Mouse (Mus musculus): ENCODE results near the gene Fam229b. TPM values are rescaled to one million over a fixed set of nuclear protein-coding genes. Genes with fewer than 3 reads are reported as not detected.

The Fam229b gene
- polyA plus RNA-seq (2016; fragmentation: Nextera tagmentation; extraction: Ambion mirVana) = 12.6 and 18.0 TPM in 2 replicates

DNA sequence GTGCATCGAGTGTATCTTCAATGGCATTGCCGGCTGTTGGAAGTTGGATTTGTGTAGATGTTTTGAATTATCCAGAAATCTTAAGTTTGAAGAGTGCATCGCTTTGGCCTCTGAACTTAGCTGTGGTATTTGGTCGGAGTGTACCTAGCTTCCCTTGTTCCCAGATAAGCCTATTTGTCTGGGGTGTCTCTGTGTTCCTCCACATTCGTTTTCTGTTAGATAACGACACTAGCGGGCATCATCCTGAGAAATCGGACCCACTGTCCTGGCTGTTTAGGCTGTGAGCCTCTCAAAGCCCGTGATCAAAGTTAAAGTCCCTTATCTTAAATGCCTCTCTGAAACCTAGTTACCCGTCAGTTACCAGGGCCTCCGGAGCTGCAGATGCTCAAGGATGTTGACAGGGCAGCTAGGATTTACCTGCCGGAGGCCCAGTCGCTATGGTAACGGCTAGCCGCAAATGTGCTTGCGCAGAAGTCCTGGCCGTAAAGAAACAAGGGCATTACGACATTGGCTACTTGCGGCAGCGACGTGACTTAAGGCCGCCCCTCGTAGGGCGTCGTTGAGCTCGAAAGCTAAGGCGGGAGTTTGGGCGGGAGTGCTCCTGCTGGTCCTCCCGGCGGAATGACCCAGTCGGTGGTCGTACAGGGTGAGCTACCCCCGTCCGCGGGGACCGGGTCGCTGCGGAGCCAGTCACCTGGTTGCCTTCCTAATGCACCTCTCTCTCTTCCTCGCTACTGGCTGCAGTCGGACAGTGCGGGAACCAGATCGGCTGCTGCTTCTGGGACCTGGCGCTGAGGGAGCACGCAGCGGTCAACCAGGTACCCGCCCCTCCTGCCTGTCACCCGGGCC lies at the start of gene Fam229b, which contains the start of gene Tube1:
TSS of gene Fam229b (minus strand) at position 453 of the 849 bp plus-strand sequence.
TSS of gene Tube1 (plus strand) at position 515 of the 849 bp plus-strand sequence.
- H3K4me3 ChIP-seq = peak within 1 kb of the TSS; percentile 84
- peak; percentile 93 for DNase-seq (ENCODE audit: low spot score)
- peaks cover 26% of the 10 kb centered on the region for H3K36me3 ChIP-seq
- H3K27ac ChIP-seq = peak within 1 kb of the TSS; percentile 87
- H3K4me1 ChIP-seq (replicated peaks) = peaks cover 24% of the 10 kb centered on the region
- H3K27me3 ChIP-seq (ENCODE audit: insufficient read depth, poor library complexity, severe bottlenecking) = no peaks in the 10 kb centered on the region
- WGBS = 5% methylated on average over 47 of the region's 47 CpGs
- H3K9me3 ChIP-seq = no peaks in the 10 kb centered on the region

DNA sequence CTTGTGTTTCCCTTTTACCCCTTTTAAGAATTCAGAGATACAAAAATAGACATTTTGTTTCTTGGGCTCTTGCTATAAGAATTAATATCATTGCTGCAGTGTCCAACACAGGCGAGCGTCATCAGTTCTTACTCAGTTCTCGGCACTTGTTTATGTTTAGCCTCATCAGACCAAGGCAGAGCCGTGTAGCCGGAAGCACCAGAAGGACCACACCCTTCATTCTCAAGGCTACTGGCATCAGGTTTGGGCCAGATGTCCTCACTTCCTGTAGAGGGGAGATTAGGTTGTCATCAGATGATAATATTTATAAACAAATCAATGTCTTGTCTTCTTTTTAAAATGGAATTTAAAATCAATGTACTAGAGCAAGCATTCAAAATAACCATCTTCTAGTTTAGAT lies 43.3 kb upstream of the Fam229b start:
- no peak overlapping the region for H3K27ac ChIP-seq
- no peak for DNase-seq (ENCODE audit: low spot score)
- peaks cover 7% of the 10 kb centered on the region; the same call in 1 of the 2 replicates for H3K9me3 ChIP-seq
- no peaks in the 10 kb centered on the region for H3K27me3 ChIP-seq (ENCODE audit: insufficient read depth, poor library complexity, severe bottlenecking)
- peaks cover 31% of the 10 kb centered on the region for H3K4me1 ChIP-seq (replicated peaks)
- 93% methylated on average over 5 of the region's 5 CpGs for WGBS
- no peak overlapping the region for H3K4me3 ChIP-seq
- no peaks in the 10 kb centered on the region for H3K36me3 ChIP-seq

DNA sequence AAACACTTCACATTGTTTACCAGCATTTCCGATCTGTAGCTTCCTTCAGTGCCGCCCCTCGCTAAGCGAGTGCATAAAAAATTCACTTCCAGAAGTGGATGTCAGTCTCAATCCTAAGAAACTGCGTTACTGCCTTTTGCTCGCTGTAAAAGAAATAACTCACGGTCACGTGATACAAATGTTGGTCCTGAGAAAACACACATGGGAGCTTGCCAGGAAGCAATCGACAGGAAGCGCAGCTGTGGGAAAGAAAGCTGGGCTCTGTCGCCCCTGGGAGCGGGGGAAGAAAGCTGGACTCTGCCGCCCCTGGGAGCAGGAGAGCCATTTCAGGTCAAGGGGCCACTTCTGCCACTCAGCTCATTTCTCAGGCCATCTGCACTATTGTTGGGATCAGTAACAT lies 39.4 kb upstream of the Fam229b start:
- Histone ChIP-seq H3K36me3 (no peaks in the 10 kb centered on the region), H3K27me3 (ENCODE audit: insufficient read depth, poor library complexity, severe bottlenecking) (peaks cover 14% of the 10 kb centered on the region; the same call in 1 of the 2 replicates), H3K4me1 (replicated peaks) (peaks cover 46% of the 10 kb centered on the region), H3K27ac (peak overlapping the region; percentile 87), H3K9me3 (0 out of 2 replicates have a peak, but pooled peaks cover under 1% of the 10 kb centered on the region), H3K4me3 (peak overlapping the region; percentile 16; the same call in 1 of the 2 replicates)
- peak; percentile 48 for DNase-seq (ENCODE audit: low spot score)
- 47% methylated on average over 13 of the region's 13 CpGs for WGBS

GRCm38 (mm10) chr10:39172540-39172931 lies 38.8 kb upstream of the Fam229b start:
- peak overlapping the region; percentile 57 for H3K4me3 ChIP-seq
- no peaks in the 10 kb centered on the region for H3K9me3 ChIP-seq
- H3K27ac ChIP-seq = peak overlapping the region; percentile 87
- WGBS = 78% methylated on average over 6 of the region's 6 CpGs
- H3K36me3 ChIP-seq = no peaks in the 10 kb centered on the region
- H3K4me1 ChIP-seq (replicated peaks) = peaks cover 46% of the 10 kb centered on the region
- H3K27me3 ChIP-seq (ENCODE audit: insufficient read depth, poor library complexity, severe bottlenecking) = peaks cover 14% of the 10 kb centered on the region; the same call in 1 of the 2 replicates
- no peak for DNase-seq (ENCODE audit: low spot score)

- WGBS = 10% methylated on average over 26 of the region's 26 CpGs
- Histone ChIP-seq H3K4me1 (replicated peaks) (peaks cover 46% of the 10 kb centered on the region), H3K27ac (peak overlapping the region; percentile 87), H3K36me3 (no peaks in the 10 kb centered on the region), H3K27me3 (ENCODE audit: insufficient read depth, poor library complexity, severe bottlenecking) (peaks cover 14% of the 10 kb centered on the region; the same call in 1 of the 2 replicates), H3K9me3 (no peaks in the 10 kb centered on the region), H3K4me3 (peak overlapping the region; percentile 57)
- peak; percentile 89 for DNase-seq (ENCODE audit: low spot score)
These were observed 38.2 kb upstream of the Fam229b start for GRCm38 (mm10) chr10:39171603-39172539.

GRCm38 (mm10) chr10:39171134-39171533 lies 37.4 kb upstream of the Fam229b start:
- peaks cover 50% of the 10 kb centered on the region for H3K4me1 ChIP-seq (replicated peaks)
- no peaks in the 10 kb centered on the region for H3K36me3 ChIP-seq
- no peaks in the 10 kb centered on the region for H3K9me3 ChIP-seq
- H3K27me3 ChIP-seq (ENCODE audit: insufficient read depth, poor library complexity, severe bottlenecking) = peaks cover 19% of the 10 kb centered on the region; the same call in 1 of the 2 replicates
- under 1% methylated on average over 19 of the region's 19 CpGs for WGBS
- peak overlapping the region; percentile 87 for H3K27ac ChIP-seq
- DNase-seq (ENCODE audit: low spot score) = peak; percentile 91
- peak overlapping the region; percentile 57 for H3K4me3 ChIP-seq

GRCm38 (mm10) chr10:39170706-39171105 lies 37.0 kb upstream of the Fam229b start:
- peak overlapping the region; percentile 57; the same call in 1 of the 2 replicates for H3K4me3 ChIP-seq
- 11% methylated on average over 6 of the region's 6 CpGs for WGBS
- no peaks in the 10 kb centered on the region for H3K36me3 ChIP-seq
- H3K27me3 ChIP-seq (ENCODE audit: insufficient read depth, poor library complexity, severe bottlenecking) = peaks cover 19% of the 10 kb centered on the region; the same call in 1 of the 2 replicates
- no peak for DNase-seq (ENCODE audit: low spot score)
- no peak overlapping the region; the same call in 1 of the 2 replicates for H3K27ac ChIP-seq
- H3K4me1 ChIP-seq (replicated peaks) = peaks cover 53% of the 10 kb centered on the region
- H3K9me3 ChIP-seq = no peaks in the 10 kb centered on the region

DNA sequence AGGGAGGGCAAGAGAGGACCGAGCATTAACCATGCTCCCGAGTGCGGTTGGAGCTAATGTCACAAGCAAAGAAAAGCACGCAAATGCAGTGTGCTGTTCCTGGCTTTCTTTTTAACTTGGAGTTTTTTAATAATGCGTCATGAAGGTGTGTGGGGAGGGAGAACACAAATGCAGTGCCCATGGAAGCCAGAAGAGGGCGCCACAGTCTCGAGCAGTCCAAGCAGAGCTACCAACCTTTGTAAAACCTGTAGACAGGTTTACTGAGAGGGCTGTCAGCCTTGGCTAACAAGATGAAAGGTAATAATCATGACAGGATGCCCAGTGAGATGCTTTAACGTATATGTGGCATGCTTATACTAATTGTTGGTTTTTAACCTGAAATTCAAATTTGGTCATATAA lies 36.5 kb upstream of the Fam229b start:
- Histone ChIP-seq H3K9me3 (no peaks in the 10 kb centered on the region), H3K36me3 (no peaks in the 10 kb centered on the region), H3K4me3 (peak overlapping the region; percentile 27; the same call in 1 of the 2 replicates), H3K27ac (no peak overlapping the region), H3K4me1 (replicated peaks) (peaks cover 56% of the 10 kb centered on the region), H3K27me3 (ENCODE audit: insufficient read depth, poor library complexity, severe bottlenecking) (peaks cover 19% of the 10 kb centered on the region; the same call in 1 of the 2 replicates)
- DNase-seq (ENCODE audit: low spot score) = peak; percentile 74
- WGBS = 9% methylated on average over 8 of the region's 8 CpGs

GRCm38 (mm10) chr10:39169642-39170041 lies 35.9 kb upstream of the Fam229b start:
- Histone ChIP-seq H3K27me3 (ENCODE audit: insufficient read depth, poor library complexity, severe bottlenecking) (peaks cover 19% of the 10 kb centered on the region; the same call in 1 of the 2 replicates), H3K27ac (no peak overlapping the region), H3K4me1 (replicated peaks) (peaks cover 50% of the 10 kb centered on the region), H3K4me3 (0 out of 2 replicates have a peak overlapping the region, but pooled peaks have one; percentile 27), H3K9me3 (no peaks in the 10 kb centered on the region), H3K36me3 (no peaks in the 10 kb centered on the region)
- WGBS = 51% methylated on average over 9 of the region's 9 CpGs
- DNase-seq (ENCODE audit: low spot score) = no peak

DNA sequence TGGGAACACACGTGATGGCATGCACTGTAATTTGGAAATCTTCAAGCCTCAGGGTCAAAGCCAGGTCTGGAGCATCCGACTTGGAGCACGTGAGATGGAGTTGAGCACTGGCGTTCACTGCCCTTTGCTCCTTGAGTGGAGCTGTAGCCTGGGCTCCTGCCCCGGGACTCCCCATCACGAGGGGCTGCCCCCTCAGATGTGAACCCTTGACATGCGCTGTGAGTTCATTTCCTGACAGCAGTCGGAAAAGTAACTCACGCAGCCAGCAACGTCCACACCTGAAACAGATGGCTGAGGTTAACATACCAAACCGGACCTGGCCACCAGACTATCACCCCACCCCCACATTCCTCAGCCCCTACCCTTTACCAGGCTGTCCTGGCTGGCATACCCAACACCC lies 33.9 kb upstream of the Fam229b start:
- Histone ChIP-seq H3K27ac (no peak overlapping the region), H3K4me1 (replicated peaks) (peaks cover 42% of the 10 kb centered on the region), H3K36me3 (no peaks in the 10 kb centered on the region), H3K27me3 (ENCODE audit: insufficient read depth, poor library complexity, severe bottlenecking) (peaks cover 19% of the 10 kb centered on the region; the same call in 1 of the 2 replicates), H3K9me3 (no peaks in the 10 kb centered on the region), H3K4me3 (no peak overlapping the region)
- no peak for DNase-seq (ENCODE audit: low spot score)
- WGBS = 77% methylated on average over 11 of the region's 11 CpGs

DNA sequence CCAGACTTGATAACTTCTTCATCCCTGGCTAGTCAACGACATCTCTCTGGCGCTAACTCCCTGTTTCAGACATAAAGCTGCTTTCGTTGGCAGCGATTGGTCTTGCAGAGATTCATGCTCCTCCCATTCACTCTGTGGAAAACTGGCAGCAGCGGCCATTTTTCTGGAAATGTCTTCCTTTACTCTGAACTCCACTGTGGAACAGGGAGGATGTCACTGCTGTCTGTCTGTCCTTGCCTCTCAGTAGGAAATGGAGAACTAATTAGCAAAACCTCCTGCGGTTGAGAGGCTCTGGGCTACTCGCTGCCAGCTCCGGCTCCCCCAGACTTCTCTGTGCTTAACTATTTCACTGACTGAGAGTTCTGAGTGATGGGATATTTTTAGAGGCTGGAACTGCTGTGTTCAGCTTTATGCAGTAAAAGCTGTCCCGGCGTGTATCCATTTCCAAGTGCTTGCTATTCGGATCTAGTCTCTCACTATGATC lies 32.0 kb upstream of the Fam229b start:
- H3K9me3 ChIP-seq = no peaks in the 10 kb centered on the region
- peaks cover 19% of the 10 kb centered on the region; the same call in 1 of the 2 replicates for H3K27me3 ChIP-seq (ENCODE audit: insufficient read depth, poor library complexity, severe bottlenecking)
- 0 out of 2 replicates have a peak overlapping the region, but pooled peaks have one; percentile 53 for H3K27ac ChIP-seq
- H3K4me1 ChIP-seq (replicated peaks) = peaks cover 35% of the 10 kb centered on the region
- H3K4me3 ChIP-seq = peak overlapping the region; percentile 26; the same call in 1 of the 2 replicates
- peak; percentile 9 for DNase-seq (ENCODE audit: low spot score)
- H3K36me3 ChIP-seq = no peaks in the 10 kb centered on the region
- WGBS = 38% methylated on average over 11 of the region's 11 CpGs

GRCm38 (mm10) chr10:39163694-39164093 lies 30.0 kb upstream of the Fam229b start, which contains the start of gene Ccn6:
Ccn6 (minus strand) TSS chr10:39163794.
- Histone ChIP-seq H3K9me3 (no peaks in the 10 kb centered on the region), H3K27ac (no peak within 1 kb of the TSS), H3K4me1 (replicated peaks) (peaks cover 24% of the 10 kb centered on the region), H3K27me3 (ENCODE audit: insufficient read depth, poor library complexity, severe bottlenecking) (peaks cover 6% of the 10 kb centered on the region; the same call in 1 of the 2 replicates), H3K4me3 (no peak within 1 kb of the TSS), H3K36me3 (no peaks in the 10 kb centered on the region)
- WGBS = 84% methylated on average over 10 of the region's 10 CpGs
- DNase-seq (ENCODE audit: low spot score) = no peak

All from hindbrain, embryonic 10.5 days (tissue).